Mouse (Mus musculus) kidney, adult 9 months (tissue): ENCODE data around the gene Zfp280d.

Experiments used
- DNase-seq: peaks from one replicate; pipeline ENCODE4 v3.0.0; 2022

Zfp280d gene

GRCm38 (mm10) chr9:72274677-72275076 lies at the start of gene Zfp280d:
Gene Zfp280d (plus strand): TSS chr9:72274860.
- peak; percentile 93 for DNase-seq

- DNase-seq = no peak
Measured at GRCm38 (mm10) chr9:72226536-72226935, 48.1 kb upstream of the Zfp280d start.

- DNase-seq = no peak
Measured at GRCm38 (mm10) chr9:72252656-72253055, 22.0 kb upstream of the Zfp280d start.

GRCm38 (mm10) chr9:72255227-72255626 lies 19.4 kb upstream of the Zfp280d start:
- DNase-seq = no peak

- no peak for DNase-seq
Measured at GRCm38 (mm10) chr9:72256646-72257045, 18.0 kb upstream of the Zfp280d start.

- DNase-seq = peak; percentile 74
Measured at GRCm38 (mm10) chr9:72260337-72260736, 14.3 kb upstream of the Zfp280d start.

GRCm38 (mm10) chr9:72264859-72265258 lies 9.8 kb upstream of the Zfp280d start:
- DNase-seq = no peak

- no peak for DNase-seq
Measured at GRCm38 (mm10) chr9:72270146-72270545, 4.5 kb upstream of the Zfp280d start.

GRCm38 (mm10) chr9:72273646-72274410 lies 832 bp upstream of the Zfp280d start:
- no peak for DNase-seq

- DNase-seq = peak; percentile 54
Measured at GRCm38 (mm10) chr9:72275101-72275978, 680 bp downstream of the Zfp280d start.

GRCm38 (mm10) chr9:72275979-72276500 lies 1.4 kb downstream of the Zfp280d start:
- DNase-seq = peak; percentile 27

GRCm38 (mm10) chr9:72276941-72277340 lies 2.3 kb downstream of the Zfp280d start:
- no peak for DNase-seq

- DNase-seq = no peak
Measured at GRCm38 (mm10) chr9:72279943-72280342, 5.3 kb downstream of the Zfp280d start.

GRCm38 (mm10) chr9:72287696-72288095 lies 13.0 kb downstream of the Zfp280d start:
- DNase-seq = no peak

GRCm38 (mm10) chr9:72288210-72288609 lies 13.6 kb downstream of the Zfp280d start:
- DNase-seq = peak; percentile 83

- no peak for DNase-seq
Measured at GRCm38 (mm10) chr9:72289094-72289493, 14.4 kb downstream of the Zfp280d start.

- no peak for DNase-seq
Measured at GRCm38 (mm10) chr9:72294076-72294475, 19.4 kb downstream of the Zfp280d start.

GRCm38 (mm10) chr9:72309765-72310164 lies 35.1 kb downstream of the Zfp280d start:
- DNase-seq = no peak

GRCm38 (mm10) chr9:72333221-72333620 lies 58.6 kb downstream of the Zfp280d start:
- DNase-seq = no peak

GRCm38 (mm10) chr9:72336069-72336468 lies 61.4 kb downstream of the Zfp280d start:
- no peak for DNase-seq

GRCm38 (mm10) chr9:72339119-72339518 lies 64.5 kb downstream of the Zfp280d start:
- DNase-seq = no peak

- DNase-seq = no peak
Measured at GRCm38 (mm10) chr9:72343844-72344243, 69.2 kb downstream of the Zfp280d start.

- no peak for DNase-seq
Measured at GRCm38 (mm10) chr9:72372359-72372758, 97.7 kb downstream of the Zfp280d start.

- no peak for DNase-seq
Measured at GRCm38 (mm10) chr9:72374074-72374473, 99.4 kb downstream of the Zfp280d start.
